Mouse (Mus musculus) intestine, embryonic 14.5 days (tissue): ENCODE data around the gene Sstr4. TPM values are rescaled to one million over a fixed set of nuclear protein-coding genes. Genes with fewer than 3 reads are reported as not detected.

Experiments
- ATAC-seq: fragments of 200-750 bp; cut with Nextera tagmentation; replicated peaks from 2 replicates; pipeline ENCODE4 v1.8.0; 2017; ENCODE audit warnings: low read depth, moderate number of reproducible peaks, moderate TSS enrichment, moderate library complexity; ENCODE audit not compliant: low FRiP score, low TSS enrichment
- DNase-seq: peaks from one replicate; pipeline ENCODE4 v3.0.0-alpha.2; 2018; ENCODE audit warnings: low spot score
- H3K27ac ChIP-seq: fragments of 300-500 bp; sonication (generic); 2 replicates; pipeline ENCODE4 v1.5.1; 2014; ENCODE audit warnings: low read depth, mild to moderate bottlenecking, control low read depth
- H3K27me3 ChIP-seq: fragments of 300-500 bp; sonication (generic); replicated peaks from 2 replicates; pipeline ENCODE4 v1.6.1; 2014; ENCODE audit warnings: low read length, control low read depth; ENCODE audit not compliant: control insufficient read depth, insufficient read depth
- H3K36me3 ChIP-seq: fragments of 300-500 bp; sonication (generic); 2 replicates; pipeline ENCODE4 v1.6.1; 2014; ENCODE audit warnings: low read length, control low read depth; ENCODE audit not compliant: control insufficient read depth, insufficient read depth
- H3K4me1 ChIP-seq: fragments of 300-500 bp; sonication (generic); replicated peaks from 2 replicates; pipeline ENCODE4 v1.6.1; 2014; ENCODE audit warnings: low read length, control low read depth, mixed read lengths; ENCODE audit not compliant: control insufficient read depth, insufficient read depth
- H3K4me2 ChIP-seq: fragments of 300-500 bp; sonication (generic); 2 replicates; pipeline ENCODE4 v1.6.1; 2014; ENCODE audit warnings: low read length
- H3K4me3 ChIP-seq: fragments of 300-500 bp; sonication (generic); 2 replicates; pipeline ENCODE4 v1.5.1; 2014; ENCODE audit warnings: low read depth, low read length, control low read depth, mixed read lengths
- H3K9ac ChIP-seq: fragments of 300-500 bp; sonication (generic); 2 replicates; pipeline ENCODE4 v1.6.1; 2014; ENCODE audit warnings: mild to moderate bottlenecking, low read length
- H3K9me3 ChIP-seq: fragments of 300-500 bp; sonication (generic); 2 replicates; pipeline ENCODE4 v1.6.1; 2016; ENCODE audit warnings: low read length, control low read depth; ENCODE audit not compliant: control insufficient read depth
- WGBS: fragments of 180-500 bp; shearing (Covaris S2); extraction: QIAGEN DNeasy Blood & Tissue Kit; methylation state at CpG from one replicate; pipeline ENCODE4 v1.1.7; 2014; 5-methylcytosine and 5-hydroxymethylcytosine counted together
- polyA plus RNA-seq: library from polyadenylated mRNA; unstranded; fragments of >200 nt; fragmentation: Nextera tagmentation; extraction: Ambion mirVana; gene quantifications from 2 replicates; pipeline ENCODE4 v1.2.1, GENCODE M21; 2014

Gene Sstr4
- polyA plus RNA-seq, 1 experiment from 2014 or later: 3.2 TPM

- Histone ChIP-seq H3K36me3 (no peaks in the 10 kb centered on the region), H3K4me3 (no peak overlapping the region), H3K9me3 (no peaks in the 10 kb centered on the region), H3K9ac (no peak overlapping the region), H3K27ac (no peak overlapping the region), H3K27me3 (no peaks in the 10 kb centered on the region), H3K4me1 (no peaks in the 10 kb centered on the region), H3K4me2 (no peak overlapping the region)
- ATAC-seq (no peak), DNase-seq (no peak)
- 41% methylated on average over 1 of the region's 1 CpGs for WGBS
Observed at GRCm38 (mm10) chr2:148365227-148365626, 29.9 kb upstream of the Sstr4 start.

- Histone ChIP-seq H3K27me3 (no peaks in the 10 kb centered on the region), H3K9ac (no peak overlapping the region), H3K9me3 (no peaks in the 10 kb centered on the region), H3K36me3 (no peaks in the 10 kb centered on the region), H3K27ac (no peak overlapping the region), H3K4me2 (no peak overlapping the region), H3K4me1 (peaks cover 5% of the 10 kb centered on the region; the same call in 1 of the 2 replicates), H3K4me3 (no peak overlapping the region)
- no peak for DNase-seq
- ATAC-seq: no peak
- WGBS: 47% methylated on average over 4 of the region's 4 CpGs
Observed at GRCm38 (mm10) chr2:148371743-148372630, 23.2 kb upstream of the Sstr4 start.

DNA sequence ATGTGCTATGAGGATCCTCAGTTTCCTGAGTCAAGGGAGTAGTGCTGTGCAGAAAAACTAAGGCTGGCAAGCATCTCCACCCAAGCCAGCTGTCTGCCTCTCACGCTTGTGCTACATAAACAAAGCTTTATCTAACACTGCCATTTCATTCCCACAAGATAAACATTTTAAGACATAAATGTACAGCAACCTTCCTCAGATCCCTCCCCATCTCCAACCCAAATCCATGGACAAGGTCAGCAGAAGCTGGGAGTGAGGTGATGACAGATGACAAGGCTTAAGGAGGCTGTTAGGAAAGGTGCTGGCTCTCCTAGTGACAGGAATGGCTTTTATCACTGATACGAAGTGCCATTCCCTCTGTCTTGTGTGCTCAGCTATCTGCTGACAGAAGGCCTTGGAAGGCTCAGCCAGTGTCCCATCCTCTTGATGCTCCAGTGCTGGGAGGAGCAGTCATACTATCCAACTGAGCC lies 21.5 kb upstream of the Sstr4 start:
- Histone ChIP-seq H3K9me3 (no peaks in the 10 kb centered on the region), H3K27ac (no peak overlapping the region; the same call in 1 of the 2 replicates), H3K4me3 (no peak overlapping the region), H3K4me1 (peaks cover 5% of the 10 kb centered on the region; the same call in 1 of the 2 replicates), H3K36me3 (no peaks in the 10 kb centered on the region), H3K27me3 (no peaks in the 10 kb centered on the region), H3K9ac (no peak overlapping the region), H3K4me2 (no peak overlapping the region)
- 13% methylated on average over 2 of the region's 2 CpGs for WGBS
- ATAC-seq (no peak), DNase-seq (peak; percentile 45)

GRCm38 (mm10) chr2:148375326-148376150 lies 19.6 kb upstream of the Sstr4 start:
- ATAC-seq (no peak), DNase-seq (peak; percentile 70)
- WGBS: 75% methylated on average over 10 of the region's 10 CpGs
- Histone ChIP-seq H3K27ac (no peak overlapping the region), H3K9ac (no peak overlapping the region), H3K36me3 (no peaks in the 10 kb centered on the region), H3K4me1 (peaks cover 5% of the 10 kb centered on the region; the same call in 1 of the 2 replicates), H3K4me2 (no peak overlapping the region), H3K27me3 (no peaks in the 10 kb centered on the region), H3K9me3 (no peaks in the 10 kb centered on the region), H3K4me3 (no peak overlapping the region)

DNA sequence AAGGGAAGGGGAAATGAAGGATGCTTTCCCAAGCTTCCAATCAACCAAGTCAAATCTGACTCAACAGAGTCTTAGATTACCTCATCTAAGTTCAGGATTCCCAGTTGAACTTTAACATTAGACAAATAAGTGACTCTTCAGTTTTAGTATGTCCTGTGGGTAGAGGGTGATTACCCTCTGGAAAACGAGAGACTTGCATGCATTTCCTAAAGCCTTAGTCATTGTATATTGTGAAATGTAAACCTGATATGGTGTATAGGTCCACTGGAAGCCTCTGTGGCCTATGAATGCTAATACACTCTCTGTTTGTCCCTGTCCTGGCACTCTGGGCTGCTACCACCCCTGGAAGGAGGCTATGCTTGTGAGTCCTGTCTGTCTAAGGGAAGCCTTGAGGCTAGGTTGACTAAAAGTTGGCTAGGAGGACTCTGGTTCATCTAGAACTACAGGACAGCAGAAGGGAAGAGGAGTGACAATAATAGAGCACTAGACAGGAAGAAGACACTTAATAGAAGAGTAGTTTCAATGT lies 16.3 kb upstream of the Sstr4 start:
- H3K27ac ChIP-seq: no peak overlapping the region
- ATAC-seq (no peak), DNase-seq (no peak)
- H3K27me3 ChIP-seq: no peaks in the 10 kb centered on the region
- no peaks in the 10 kb centered on the region for H3K9me3 ChIP-seq
- peaks cover under 1% of the 10 kb centered on the region; the same call in 1 of the 2 replicates for H3K4me1 ChIP-seq
- 79% methylated on average over 1 of the region's 1 CpGs for WGBS
- no peaks in the 10 kb centered on the region for H3K36me3 ChIP-seq
- no peak overlapping the region for H3K4me3 ChIP-seq
- H3K4me2 ChIP-seq: no peak overlapping the region
- H3K9ac ChIP-seq: no peak overlapping the region

DNA sequence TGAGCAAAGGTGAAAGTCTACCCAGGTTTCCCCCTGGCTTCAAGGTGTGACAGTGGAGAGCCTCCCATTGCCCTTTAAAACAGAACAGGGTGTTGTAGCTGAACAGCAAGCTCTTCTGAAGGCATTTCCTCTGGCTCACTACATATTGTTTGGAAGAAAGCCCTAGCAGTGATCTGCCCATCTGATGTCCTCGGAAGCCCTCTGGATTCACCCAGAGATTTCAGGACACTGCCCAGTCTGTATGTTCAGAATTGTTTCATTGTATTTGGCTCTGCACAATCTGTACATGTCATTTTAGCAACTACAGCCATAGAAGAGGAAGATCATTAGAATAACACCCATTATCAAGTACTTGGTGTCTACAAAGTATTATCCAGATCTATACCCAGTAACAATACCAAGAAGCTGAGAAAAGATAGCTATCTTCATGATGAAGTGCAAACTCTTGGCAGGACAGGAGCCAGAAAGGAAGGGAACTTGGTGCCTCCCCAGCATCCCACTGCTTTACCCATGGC lies 15.2 kb upstream of the Sstr4 start:
- no peaks in the 10 kb centered on the region for H3K27me3 ChIP-seq
- H3K9me3 ChIP-seq: no peaks in the 10 kb centered on the region
- H3K36me3 ChIP-seq: no peaks in the 10 kb centered on the region
- H3K4me2 ChIP-seq: no peak overlapping the region
- H3K4me1 ChIP-seq: no peaks in the 10 kb centered on the region
- no peak overlapping the region for H3K4me3 ChIP-seq
- DNase-seq: no peak
- H3K9ac ChIP-seq: no peak overlapping the region
- ATAC-seq: no peak
- H3K27ac ChIP-seq: no peak overlapping the region
- 70% methylated on average over 1 of the region's 1 CpGs for WGBS

DNA sequence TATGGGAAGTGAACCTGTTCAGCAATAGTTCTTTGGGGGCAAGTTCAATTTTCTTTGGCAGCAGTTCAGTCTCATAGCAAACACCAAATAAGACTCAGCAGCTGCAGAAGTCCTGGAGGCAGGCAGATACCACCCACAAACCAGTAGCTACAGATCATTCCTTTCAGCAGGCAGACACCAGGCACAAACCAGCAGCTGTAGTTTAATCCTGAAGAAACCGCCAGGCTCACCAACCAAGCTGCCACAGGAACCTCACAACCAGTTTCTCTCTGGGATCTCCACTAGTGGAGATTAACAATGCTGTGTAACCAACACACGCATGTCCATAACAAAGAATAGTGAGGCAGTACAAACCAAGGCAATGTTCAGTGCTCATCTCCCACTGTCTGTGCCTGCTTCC lies 14.1 kb upstream of the Sstr4 start:
- no peaks in the 10 kb centered on the region for H3K27me3 ChIP-seq
- no peaks in the 10 kb centered on the region for H3K9me3 ChIP-seq
- ATAC-seq (no peak), DNase-seq (no peak)
- no peaks in the 10 kb centered on the region for H3K4me1 ChIP-seq
- no peaks in the 10 kb centered on the region for H3K36me3 ChIP-seq
- H3K4me3 ChIP-seq: no peak overlapping the region
- no peak overlapping the region for H3K27ac ChIP-seq
- no peak overlapping the region for H3K4me2 ChIP-seq
- no peak overlapping the region for H3K9ac ChIP-seq
- WGBS: 87% methylated on average over 2 of the region's 2 CpGs

GRCm38 (mm10) chr2:148386476-148386875 lies 8.7 kb upstream of the Sstr4 start:
- Histone ChIP-seq H3K27ac (no peak overlapping the region), H3K36me3 (no peaks in the 10 kb centered on the region), H3K4me1 (no peaks in the 10 kb centered on the region), H3K4me3 (no peak overlapping the region), H3K9ac (no peak overlapping the region), H3K9me3 (no peaks in the 10 kb centered on the region), H3K27me3 (no peaks in the 10 kb centered on the region; the same call in 1 of the 2 replicates), H3K4me2 (no peak overlapping the region)
- DNase-seq: no peak
- 90% methylated on average over 3 of the region's 3 CpGs for WGBS
- no peak for ATAC-seq
